Mouse (Mus musculus): Measurements from ENCODE around the gene Dctpp1.

Gene Dctpp1

DNA sequence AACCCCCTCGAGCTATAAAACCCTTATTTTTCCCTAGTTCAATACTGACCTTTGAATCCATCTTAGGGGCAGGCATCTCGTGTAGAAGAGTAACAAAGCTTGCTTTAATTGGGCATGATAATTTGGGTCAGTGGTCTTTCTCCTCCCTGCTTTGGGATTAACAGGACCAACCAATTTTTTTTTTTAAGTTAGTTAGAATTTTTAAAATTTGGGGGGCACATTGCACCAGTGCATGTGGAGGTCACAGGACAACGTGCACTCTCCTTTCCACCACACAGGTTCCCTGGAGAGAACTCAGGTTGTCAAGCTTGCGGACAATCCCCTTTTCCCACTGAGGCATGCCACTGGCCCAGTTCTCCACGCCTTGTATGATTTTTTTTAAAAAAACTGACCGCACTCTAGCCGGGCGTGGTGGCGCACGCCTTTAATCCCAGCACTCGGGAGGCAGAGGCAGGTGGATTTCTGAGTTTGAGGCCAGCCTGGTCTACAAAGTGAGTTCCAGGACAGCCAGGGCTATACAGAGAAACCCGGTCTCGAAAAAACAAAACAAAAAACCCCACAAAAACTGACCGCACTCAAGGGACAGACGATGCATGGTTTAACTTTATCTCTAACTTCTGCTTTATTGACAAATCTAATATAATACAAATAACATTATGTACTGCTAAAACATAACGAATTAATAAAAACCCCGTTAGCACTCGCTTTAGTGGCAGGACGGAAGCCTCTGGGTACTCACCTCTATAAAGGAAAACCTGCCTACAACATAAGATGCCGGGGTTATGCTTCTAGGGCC, 28.5 kb downstream of the Dctpp1 start:
- no peak for DNase-seq (ENCODE audit: low spot score in 2 of 2)

DNA sequence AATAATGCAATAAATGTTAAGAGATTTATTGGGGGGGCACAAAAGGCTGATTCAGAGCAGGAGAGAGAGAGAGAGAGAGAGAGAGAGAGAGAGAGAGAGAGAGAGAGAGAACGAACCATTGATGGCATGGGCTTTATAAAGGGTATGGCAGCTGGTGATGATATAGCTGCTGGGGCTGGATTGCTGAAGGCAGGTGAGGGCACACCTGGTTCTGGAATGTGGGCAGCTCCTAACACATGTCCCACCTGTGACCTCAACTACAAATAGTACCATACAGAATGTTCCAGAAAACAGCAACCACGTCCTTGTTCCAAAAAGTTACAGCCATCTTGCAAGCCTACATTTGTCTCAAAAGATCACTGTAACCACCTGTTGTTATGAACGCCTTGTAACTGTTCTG, 29.1 kb downstream of the Dctpp1 start:
- no peak for DNase-seq (ENCODE audit: low spot score in 2 of 2)

GRCm38 (mm10) chr7:127228615-127229303, 31.8 kb downstream of the Dctpp1 start:
- DNase-seq (ENCODE audit: low spot score in 2 of 2), result peak in 1 of 2 experiments; percentile 80

DNA sequence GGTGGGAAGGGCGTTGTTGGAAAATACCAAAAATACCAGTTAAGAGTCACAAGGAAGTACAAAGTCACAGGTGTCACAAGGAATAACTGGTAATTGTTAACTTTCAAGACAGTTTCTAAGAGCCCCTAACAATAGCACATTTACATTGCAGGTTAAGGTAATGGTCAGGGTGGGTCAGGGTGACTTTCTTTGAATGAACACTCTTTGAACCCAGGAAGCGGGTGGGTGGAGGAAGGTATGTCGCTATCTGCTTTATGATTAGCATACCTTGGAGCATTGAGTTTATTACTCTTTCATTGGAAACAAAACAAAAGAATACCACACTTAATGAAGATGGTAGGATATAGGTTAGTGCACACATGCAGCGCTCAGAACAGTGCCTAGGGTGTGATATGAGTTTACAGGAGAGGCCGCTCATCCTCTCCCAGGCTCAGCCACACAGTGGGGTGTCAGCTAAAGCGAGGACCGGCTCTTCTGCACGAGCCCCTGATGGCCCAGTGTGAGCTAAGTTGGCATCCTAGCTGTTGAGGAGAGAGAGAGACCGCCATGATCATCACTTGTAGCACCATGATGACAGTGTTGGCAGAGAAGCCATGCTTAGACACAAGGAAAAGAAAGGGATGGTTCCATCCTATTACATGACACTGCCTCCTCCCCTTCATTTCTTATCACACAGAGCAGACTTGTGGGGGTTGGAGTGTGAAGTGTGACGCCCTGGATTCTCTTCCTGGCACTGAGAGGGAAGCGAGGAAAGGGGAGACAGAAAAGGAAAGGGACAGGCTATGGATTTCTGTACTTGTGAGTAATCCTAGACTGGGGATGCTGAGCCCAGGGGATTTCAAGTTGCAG, 35.1 kb downstream of the Dctpp1 start:
- DNase-seq (ENCODE audit: low spot score in 2 of 2), result no peak

DNA sequence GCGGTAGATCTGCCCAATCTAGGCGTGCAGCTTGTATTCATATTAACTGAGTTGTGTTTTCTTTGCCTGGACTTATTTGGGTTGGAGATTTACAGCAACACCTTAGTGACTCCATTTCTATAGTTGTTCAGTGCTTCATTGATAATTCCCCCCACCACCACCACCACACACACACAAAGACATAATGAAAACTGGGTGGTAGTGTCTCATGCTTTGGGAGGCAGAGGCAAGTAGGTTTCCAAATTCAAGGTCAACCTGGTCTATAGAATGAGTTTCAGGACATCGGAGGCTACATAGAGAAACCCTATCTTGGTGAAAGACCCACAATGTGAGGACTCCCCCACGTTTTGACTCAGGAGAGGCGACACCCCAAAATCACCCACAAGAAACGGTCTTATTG, 35.9 kb downstream of the Dctpp1 start:
- DNase-seq (ENCODE audit: low spot score in 2 of 2), result no peak

- DNase-seq (ENCODE audit: low spot score in 2 of 2), result no peak
Measured at GRCm38 (mm10) chr7:127223515-127224478, 36.7 kb downstream of the Dctpp1 start.

DNA sequence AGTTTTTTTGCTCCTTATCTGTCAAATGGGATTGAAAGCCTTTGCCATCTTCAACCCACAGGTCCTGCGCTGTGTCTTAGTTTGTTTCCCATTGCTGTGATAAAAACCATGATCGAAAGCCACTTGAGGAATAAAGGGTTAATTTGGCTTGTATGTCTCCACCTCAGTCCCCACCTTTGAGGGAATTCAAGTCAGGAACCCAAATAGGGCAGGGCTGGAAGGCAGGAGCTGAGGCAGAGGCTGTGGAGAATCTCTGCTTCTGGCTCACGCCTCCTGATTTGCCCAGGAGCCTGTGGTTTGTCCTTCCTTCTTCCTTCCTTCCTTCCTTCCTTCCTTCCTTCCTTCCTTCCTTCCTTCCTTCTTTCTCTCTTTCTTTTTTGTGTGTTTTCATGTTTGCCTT, 37.4 kb downstream of the Dctpp1 start:
- no peak for DNase-seq (ENCODE audit: low spot score in 2 of 2)

DNA sequence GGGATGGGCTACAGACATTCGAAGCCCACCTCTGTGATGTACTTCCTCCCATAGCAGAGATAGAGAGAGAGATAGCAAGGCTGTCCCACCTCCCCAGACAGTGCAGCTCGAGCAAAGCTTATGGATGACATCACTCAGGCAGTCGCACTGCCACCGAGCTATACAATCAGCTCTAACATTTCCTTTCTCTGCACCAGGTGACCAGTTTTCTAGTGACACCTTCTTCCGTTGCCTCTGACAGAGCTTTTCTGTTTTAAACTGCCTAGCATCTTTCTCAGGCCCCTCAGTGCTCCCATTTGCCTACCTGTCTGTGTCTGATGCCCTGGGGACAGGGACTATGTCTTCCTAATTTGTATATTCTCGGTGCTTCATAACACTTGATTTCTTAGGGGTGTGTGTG, 40.1 kb downstream of the Dctpp1 start:
- no peak for DNase-seq (ENCODE audit: low spot score in 2 of 2)

DNA sequence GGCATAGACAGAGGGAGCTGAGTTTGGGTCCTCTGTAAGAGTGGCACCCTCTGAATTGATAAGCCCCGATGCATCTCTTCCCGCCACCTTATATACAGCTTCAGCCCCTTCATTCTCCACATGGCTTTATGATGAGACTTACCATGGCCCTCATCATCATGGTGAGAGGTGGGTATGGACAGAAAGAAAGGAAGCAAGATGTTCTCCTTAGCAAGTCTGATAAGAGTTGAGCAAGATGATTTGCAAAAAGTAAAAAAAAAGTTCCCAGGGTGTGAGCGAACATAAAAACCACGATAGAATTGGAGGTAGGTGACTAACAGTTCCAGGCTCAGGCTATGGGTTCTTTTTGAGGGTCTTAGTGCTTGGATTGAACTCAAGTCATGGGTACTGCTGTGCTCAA, 41.8 kb downstream of the Dctpp1 start:
- no peak for DNase-seq (ENCODE audit: low spot score in 2 of 2)

GRCm38 (mm10) chr7:127217901-127218642, 42.4 kb downstream of the Dctpp1 start:
- no peak for DNase-seq (ENCODE audit: low spot score in 2 of 2)

GRCm38 (mm10) chr7:127217475-127217874, 43.0 kb downstream of the Dctpp1 start:
- DNase-seq (ENCODE audit: low spot score in 2 of 2), result no peak

DNA sequence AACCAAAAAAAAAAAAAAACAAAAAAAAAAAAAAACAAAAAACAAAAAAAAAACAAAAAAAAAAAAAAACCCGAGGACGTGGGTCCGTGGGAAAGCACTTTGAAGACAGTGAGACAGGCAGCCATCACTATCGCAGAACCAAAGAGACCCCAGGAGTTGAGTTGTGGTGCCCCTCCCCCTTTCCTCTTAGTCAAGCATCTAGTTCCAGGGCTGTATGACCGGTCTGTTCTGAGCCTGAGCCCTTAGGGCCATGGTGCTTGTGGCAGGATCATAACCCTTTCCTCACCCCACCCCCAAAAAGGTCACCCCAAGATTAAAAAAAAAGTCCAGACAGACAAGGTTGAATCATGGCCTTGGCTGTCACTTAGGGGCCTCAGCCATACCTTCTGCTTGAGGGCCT, 44.2 kb downstream of the Dctpp1 start:
- DNase-seq (ENCODE audit: low spot score in 2 of 2), result no peak

- DNase-seq (ENCODE audit: low spot score in 2 of 2), result no peak
Measured at GRCm38 (mm10) chr7:127214981-127215871, 45.3 kb downstream of the Dctpp1 start.

GRCm38 (mm10) chr7:127214521-127214920, 46.0 kb downstream of the Dctpp1 start:
- DNase-seq (ENCODE audit: low spot score in 2 of 2), result no peak

- DNase-seq (ENCODE audit: low spot score in 2 of 2), result no peak
Measured at GRCm38 (mm10) chr7:127213930-127214329, 46.6 kb downstream of the Dctpp1 start.

- DNase-seq (ENCODE audit: low spot score in 2 of 2), result no peak
Measured at GRCm38 (mm10) chr7:127213485-127213884, 47.0 kb downstream of the Dctpp1 start.

DNA sequence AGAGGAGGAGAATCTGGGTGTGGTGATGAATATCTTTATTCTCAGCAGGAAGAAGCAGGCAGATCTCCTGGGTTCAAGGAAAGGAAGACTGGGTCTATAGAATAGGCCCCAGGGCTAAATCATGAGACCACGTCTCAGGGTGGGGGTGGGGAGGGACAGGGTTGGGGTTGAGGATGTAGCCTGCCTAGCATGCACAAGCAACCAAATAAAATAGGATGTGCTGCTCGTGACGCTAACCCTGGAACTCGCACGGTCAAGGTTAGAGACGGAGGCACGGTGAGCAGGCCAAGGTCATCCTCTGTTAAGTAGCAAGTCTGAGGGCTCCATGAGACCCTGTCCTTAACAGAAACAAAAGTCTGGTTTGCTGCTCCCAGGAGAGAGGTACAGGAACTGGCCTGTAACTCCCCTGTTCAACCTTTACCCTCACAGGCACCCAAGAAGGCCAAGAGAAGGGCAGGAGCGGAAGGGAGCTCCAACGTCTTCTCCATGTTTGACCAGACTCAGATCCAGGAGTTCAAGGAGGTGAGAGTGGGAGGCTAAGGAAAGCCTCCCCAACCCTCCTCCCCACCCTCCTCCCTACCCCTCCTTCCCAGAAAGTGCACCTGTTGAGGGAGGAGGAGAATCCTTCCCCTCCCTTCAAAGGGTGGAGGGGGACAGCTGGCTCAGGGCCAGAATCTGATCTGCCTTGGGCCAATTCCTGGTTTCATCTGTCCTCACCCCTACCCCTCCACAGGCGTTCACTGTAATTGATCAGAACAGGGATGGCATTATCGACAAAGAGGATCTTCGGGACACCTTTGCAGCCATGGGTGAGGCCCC, 47.9 kb downstream of the Dctpp1 start:
- no peak for DNase-seq (ENCODE audit: low spot score in 2 of 2)

DNA sequence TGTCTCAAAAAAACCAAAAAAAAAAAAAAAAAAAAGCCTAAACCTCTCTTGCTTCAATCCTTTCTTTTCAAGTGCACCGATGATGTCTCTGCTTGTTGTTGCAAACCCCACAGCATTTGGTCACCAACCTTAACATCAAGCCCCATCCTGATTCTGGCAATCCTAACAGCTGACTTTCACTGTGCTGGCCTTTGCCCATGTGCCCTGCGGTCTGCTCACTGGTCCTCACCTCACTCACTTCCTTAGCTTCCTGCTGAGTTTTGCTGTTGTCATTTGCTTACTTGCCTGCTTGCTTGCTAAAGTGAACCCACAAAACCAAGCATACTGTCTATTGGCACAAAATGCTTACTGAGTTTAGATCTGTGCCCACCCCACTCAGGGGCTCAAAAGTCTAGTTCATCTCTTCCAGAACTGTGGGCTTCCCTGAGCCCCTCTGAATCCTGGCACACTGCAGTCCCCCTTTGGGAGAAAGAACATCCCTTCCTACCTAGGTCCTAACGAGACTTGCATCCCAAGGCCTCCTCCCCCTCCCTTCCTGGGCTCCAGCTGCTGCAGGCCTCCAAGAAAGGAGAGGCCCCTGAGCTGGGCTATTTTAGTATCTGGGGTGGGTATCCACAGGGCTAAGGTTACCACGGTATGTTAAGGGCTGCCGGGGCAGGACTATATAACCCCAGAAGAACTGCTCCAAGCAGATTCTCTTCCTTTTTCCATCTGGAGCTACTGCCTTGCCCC, 49.3 kb downstream of the Dctpp1 start:
- no peak for DNase-seq (ENCODE audit: low spot score in 2 of 2)

Data from frontal cortex, postnatal 14 days (tissue).